Mouse (Mus musculus) kidney, adult 11 months (tissue): ENCODE data around the gene Npas2.
A peak's percentile ranks its signal among the peaks of the same experiment; 100 is the strongest.

Experiments
- DNase-seq: peaks from one replicate; pipeline ENCODE4 v3.0.0; 2022

Gene Npas2

DNA sequence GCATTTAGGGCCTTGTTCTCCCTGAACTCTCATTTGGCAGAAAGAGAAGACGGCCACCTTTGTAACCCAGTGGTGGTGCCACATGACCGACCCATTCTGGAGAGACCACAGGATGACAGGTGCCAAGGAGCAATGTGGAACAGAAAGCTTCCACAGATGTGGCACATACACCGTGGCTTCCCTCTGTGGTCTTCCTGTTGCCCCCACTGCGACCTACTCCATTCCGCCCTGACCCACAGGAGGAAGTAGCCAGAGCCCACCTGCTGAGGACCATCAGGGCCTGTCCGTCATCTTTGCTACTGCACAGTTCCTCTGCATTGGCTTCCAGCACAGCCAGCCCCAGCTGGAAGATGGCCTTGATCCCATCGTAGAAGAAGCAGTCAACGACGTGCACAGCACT is 187.5 kb downstream of the Npas2 start:
- DNase-seq: no peak

DNA sequence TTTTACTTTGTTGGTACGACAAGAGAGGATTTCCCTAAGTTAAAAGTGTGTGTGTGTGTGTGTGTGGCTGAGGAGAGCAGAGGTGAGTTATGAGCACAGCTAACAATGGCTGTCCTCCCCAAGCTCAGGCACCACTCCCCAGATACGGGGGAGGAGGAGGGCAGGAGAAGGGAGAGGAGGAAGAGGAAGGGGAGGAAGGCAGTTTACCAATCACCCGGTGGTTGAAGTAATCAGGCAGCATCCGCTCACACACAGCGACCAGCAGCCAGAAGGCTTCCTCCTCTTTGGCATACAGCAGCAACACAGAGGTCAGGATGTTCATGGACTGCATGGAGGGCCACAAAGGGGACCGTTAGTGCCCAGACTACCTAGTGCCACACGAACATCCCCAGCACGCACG is 191.4 kb downstream of the Npas2 start:
- no peak for DNase-seq

DNA sequence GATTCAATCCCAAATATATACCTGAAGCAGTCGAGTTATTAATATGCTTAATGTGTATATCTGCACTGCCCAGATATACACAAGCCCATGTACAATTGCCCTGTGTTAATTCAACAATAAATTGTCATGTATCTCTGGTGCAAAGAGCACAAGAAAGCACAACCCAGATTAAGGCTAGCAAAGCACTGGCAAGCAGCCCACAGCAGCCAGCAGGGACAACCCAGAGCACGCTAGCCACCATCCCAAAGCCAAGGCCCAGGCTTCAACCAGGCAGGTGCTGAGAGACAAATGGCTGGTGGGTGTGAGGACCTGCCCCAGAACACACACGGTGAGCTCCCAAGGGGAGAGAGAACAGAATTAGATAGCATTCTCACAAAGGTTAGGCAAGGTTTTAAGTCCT is 192.9 kb downstream of the Npas2 start:
- no peak for DNase-seq

DNA sequence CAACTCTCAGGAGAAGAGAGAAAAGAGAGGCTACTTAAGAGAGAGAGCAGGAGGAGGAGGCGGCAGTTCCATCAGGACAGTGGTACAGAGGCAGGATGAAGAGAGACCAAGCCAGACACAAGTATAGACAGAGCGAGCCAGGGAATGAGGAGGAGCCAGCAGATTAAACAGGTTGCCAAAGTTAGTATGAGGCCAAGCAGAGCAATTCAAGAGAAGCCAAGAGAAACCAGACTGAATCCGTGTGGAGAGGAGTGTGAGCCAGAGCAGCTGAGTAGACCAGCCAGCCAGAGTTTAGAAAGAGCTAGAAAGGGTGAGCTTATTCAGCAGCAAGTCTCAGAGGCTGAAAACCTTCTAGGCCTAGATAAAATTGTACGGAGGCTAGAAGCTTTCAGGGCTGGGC is 194.0 kb downstream of the Npas2 start:
- no peak for DNase-seq

DNA sequence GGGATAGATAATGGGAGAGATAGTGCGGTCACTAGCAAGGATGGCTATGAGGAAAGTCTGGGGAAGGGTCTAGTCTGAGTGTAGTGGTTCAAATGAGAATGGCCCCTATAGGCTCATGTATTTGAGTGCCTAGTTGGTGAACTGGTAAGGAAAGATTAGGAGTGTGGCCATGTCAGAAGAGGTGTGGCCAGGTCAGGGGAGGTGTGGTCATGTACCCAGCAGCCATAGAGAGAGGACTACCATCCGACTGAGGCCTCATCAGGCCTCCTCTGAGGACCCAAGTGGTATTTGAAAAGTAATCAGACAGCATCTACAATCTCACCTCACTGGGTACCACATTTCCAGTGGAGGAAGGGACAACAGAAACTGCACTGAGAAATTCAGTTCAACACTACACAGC is 194.6 kb downstream of the Npas2 start:
- DNase-seq: no peak

DNA sequence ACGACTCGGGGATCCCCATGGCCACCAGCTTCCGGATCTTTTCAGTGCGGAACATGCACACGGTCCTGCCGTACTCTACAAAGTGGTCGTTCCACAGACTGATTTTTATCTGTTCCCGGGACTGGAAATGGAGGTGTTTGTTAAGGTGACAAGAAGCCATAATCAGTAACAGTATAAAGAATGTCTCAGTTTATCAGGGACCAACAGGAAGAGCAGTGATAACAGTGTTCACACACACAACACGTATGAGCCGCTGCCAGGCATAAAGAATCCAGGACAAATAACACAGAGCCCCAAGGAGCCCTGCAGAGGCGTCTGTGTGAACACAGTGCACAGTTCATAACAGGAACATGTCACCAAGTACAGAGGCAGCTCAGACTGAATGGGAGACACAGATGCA is 195.8 kb downstream of the Npas2 start:
- no peak for DNase-seq

DNA sequence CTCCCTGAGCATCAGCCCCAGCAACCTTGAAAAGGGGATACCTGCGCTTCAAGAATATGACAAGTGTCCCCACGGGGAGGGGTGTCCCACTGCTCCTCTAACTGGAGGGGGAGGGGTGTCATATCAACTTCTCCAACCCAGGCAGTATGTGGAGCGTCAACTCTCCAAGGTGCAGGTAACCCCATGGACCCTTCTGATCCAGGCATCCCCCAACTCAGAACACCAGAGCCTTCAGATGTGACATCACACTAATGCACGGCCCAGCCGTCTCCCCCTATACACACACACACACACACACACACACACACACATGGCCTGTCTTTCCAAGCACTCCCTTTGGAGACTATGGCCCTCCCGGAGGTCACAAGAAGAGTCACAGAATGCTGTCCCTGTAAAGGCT is 198.1 kb downstream of the Npas2 start:
- DNase-seq: no peak

DNA sequence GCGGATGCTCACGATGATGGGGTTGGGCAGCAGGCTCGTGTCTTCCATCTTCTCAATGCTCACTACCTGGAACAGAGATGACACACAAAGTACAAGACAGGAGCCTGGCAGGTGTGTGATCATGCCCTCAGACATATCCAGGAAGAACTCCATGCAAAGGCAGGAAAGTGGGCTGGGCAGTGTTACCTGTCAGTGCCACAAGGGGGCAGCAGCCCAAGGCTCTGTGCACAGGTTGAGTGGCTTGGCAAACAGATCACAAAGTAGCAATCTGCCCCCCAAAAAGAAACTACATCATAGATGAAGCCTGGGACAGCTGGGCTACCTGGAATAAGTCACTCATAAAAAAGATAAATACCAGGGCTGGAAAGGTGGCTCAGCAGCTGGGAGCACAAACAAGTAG is 198.7 kb downstream of the Npas2 start:
- peak; percentile 60 for DNase-seq

DNA sequence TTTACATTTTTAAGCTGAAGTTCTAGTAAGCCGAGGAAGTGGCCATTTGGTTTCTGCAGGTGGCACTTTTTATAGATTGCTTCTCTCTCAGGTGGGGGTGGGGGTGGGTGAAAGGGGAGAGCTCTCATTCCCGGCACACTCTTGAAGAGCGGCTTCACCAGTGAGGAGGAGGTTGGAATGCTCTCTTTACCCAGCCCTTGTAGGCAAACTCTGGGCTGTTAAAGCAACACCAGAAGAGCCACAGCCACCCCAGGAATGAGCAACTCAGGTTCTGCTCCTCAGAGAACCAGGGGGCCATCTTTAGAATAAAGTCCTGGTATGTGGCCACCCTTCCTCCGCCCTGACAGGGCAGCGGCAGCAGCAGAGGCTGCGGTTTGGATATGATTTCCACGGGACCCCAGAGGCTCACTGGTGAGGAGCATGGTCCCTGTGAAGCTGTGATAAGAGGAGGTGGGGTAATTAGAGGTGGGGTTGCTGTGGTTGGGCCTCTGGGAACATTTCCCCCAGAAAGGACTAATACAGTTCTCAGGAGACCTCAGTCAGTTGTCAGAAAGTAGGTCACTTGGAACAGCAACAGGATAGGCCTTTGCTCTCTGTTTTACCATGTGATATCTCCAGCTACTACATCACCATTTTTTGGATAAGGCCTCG is 199.8 kb downstream of the Npas2 start:
- no peak for DNase-seq

DNA sequence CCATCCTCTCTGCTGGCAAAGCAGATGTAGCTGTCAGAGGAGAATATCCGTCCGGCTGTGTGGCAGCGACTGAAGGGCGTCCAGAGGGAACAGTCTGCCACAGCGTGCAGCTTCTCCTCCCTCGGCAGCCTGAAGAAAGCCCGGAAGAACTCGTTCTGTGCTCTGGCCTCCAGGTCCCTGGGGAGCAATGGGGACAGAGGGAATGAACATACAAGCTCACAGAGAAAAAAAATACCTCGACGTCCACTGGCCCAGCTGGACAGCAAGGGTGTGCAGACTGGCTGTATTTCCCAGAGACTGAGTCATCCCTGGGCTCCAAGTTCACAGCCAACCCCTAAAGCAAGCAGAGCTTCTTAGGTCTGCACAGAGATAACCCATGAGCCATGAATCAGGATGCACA is 200.6 kb downstream of the Npas2 start:
- peak; percentile 22 for DNase-seq

DNA sequence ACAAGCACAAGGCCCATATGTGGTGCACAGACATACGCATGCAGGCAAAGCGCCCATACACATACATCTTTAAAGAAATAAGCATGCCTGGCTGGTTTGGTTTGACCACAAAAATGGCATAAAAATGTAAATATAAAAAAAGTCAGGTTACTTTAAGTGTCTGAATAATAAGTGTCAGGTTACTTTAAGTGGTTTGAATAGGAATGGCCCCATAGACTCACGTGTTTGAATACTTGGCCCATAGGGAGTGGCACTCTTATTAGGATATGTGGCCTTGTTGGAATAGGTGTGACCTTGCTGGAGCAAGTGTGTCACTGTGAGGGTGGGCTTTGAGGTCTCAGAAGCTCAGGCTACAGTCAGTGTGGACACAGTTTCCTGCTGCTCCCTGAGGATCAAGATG is 201.1 kb downstream of the Npas2 start:
- no peak for DNase-seq

DNA sequence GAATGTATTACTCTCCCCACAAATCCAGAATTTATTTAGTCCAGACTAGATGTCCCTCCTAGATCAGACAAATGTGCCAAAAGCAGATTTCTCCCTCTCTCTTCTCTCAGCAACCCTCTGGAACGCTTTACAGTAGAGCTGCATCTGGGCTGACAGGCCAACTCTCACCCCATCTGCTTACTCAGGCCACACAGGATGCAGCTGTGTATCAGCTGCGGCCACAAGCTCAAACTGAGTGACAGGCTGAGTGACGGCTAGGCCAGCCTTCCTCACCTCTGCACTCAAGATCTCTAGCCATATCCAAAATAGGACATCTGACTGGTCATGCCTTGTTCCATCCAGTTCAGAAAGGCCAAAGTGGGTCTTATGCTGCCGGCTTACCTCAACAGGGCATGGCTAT is 202.8 kb downstream of the Npas2 start:
- DNase-seq: no peak

DNA sequence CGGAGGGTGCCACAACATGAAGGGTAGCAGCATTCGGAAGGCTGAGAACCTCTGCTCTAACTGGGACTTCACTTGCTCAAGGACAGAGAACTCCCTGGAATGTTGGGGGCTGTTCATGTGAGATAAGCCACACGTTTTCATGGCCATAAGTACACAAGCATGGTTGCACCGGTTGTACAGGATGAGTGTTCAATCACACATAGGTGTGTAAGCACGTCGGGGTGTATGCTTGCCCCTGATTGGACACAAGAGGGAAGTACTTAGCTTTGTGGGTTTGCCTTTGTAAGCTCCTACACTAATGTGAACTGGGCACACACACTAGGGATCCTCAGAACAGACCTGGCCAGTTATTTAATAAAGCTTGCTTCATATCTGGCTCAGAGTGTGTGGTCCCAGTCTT is 204.8 kb downstream of the Npas2 start:
- DNase-seq: no peak

DNA sequence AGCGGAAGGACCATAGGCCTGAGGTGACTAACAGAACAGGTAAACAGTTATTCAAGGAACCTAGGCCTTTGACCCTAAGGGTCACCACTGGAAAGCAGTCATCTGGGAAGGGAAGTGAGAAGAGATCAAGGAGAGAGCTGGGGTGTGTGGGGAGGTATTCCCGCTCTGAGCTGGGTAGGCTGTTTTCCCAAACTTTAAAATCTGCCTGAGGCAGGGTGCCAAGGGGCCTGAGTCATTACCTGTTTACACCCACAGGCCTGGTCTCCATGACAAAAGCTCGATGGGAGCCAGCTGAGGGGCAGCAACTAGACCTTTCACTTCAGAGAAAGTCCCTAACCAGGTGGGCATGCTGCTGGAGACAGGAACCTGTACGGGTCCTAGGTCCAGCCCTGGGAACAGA is 205.7 kb downstream of the Npas2 start:
- DNase-seq: no peak

DNA sequence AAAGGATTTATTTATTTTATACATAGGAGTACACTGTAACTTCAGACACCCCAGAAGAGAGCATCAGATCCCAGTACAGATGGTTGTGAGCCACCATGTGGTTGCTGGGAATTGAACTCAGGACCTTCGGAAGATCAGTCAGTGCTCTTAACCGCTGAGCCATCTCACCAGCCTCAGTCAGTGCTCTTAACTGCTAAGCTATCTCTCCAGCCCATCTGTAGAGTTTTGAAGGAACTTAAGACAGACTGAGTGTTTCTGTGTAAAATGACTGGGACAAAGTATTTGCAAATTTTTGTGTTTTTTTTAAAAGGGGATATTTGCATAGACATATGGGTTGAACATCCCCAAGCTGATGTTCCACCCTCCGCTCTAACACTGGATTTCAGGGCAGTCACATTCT is 206.6 kb downstream of the Npas2 start:
- no peak for DNase-seq

DNA sequence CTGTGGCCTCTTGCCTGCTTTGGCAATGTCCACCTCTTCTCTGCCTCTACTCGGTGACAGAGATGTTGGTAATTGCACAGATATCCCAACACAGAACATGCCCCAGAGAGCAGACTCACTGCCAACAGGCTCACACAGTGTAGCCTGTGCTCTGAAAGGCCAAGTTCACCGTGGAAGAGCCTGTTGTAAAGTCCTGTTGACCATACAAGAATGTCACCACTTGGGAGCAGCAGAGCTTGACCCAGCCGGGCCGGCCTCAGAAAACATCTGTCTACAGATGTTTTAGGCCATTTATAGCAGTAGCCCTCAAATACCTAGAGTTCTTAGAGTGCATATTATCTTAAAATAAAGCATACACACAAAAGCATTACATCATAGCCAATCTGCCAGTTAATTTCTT is 213.6 kb downstream of the Npas2 start:
- no peak for DNase-seq

DNA sequence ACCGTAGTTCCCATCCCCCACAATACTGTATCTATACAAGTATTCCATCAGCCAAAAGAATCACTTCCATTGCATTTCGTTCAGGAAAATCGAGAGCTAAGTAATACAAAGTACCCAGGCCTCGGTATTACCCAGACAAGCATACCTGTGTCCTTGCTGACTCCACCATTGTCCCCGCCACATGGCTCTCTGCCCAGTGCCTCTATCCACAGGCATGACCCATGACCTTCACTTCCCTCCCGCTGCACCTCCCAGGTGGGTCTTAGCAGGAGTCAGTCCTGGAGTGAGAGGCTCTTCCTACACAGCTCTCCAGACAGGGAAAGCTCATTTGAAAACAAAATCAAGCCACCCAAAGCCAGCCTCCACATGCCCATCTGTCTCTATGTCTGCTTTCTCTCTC is 214.6 kb downstream of the Npas2 start:
- no peak for DNase-seq

DNA sequence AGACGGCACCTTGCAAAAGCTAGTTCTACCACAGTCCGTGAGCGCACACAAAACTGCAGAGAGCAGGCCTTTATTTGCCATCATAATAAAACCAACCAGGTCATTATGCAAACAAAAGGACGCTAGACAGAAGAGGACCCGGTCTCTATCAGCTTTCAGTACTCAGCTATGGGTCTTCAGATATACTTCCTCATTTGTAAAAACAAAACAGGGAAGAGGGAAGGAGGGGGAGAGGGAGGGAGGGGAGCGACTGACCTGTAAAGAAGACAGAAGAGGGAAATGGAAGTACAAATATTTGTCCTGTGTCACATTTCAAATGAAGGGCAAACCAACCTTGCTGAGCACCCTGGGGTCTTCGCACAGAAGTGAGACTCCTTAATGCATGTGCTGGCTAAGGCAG is 215.1 kb downstream of the Npas2 start:
- no peak for DNase-seq

DNA sequence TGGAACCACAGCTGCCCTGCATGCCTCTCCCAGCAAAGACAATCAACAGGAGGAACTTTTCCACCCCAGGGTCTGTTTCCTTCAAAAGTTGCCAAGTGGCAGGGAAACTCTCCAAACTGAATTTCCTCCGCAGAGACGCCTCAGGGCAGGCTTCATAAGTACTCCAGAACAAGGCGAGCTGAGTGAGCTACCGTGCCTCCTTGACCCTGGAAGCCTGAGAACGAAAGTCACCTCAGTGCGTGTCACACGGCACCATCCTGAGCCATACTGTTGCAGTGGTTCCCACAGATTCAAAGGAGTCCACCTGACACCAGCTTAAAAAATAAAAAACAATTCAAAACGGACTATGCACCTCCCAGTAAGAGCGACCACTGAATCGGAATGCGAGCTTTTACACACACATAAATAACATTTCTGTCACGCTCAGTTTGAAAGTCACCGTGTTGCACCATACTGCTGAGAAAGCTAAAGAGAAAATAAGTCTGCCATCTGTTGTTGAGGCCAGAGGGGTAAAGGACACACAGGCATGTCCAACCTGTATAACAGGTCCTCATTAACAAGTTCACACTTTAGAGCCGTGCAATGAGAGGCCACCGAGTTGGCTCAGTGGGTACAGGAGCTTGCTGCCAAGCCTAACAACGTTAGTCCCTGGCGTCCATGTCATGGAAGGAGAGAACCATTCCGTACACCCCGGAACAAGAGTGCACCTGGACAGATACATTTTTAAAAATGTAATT is 216.7 kb downstream of the Npas2 start:
- DNase-seq: peak; percentile 34
